Mouse (Mus musculus) bone marrow, adult 2 months (tissue): ENCODE results near the gene Senp7.

Experiments
- CTCF ChIP-seq: fragments of 200-500 bp; IDR thresholded peaks from 2 replicates; pipeline ENCODE4 v1.5.1; 2011; ENCODE audit warnings: low read length, control low read depth; ENCODE audit not compliant: control insufficient read depth, insufficient read depth
- POLR2A ChIP-seq: fragments of 200-500 bp; IDR thresholded peaks from 2 replicates; pipeline ENCODE4 v1.6.1; 2011; ENCODE audit warnings: low read depth, mild to moderate bottlenecking, control low read depth, low read length, borderline replicate concordance; ENCODE audit not compliant: control insufficient read depth

- TF ChIP-seq CTCF (no peak), POLR2A (no peak)
Observed at GRCm38 (mm10) chr16:56068523-56069070, 20.5 kb downstream of the Senp7 start.
